Mouse (Mus musculus) fat pad, adult 2 months (tissue): ENCODE data around the gene Mcur1.

Experiments
- DNase-seq: peaks from one replicate; pipeline ENCODE4 v3.0.0-alpha.2; 2011; ENCODE audit warnings: low read depth, low spot score; ENCODE audit errors: extremely low read depth

Mcur1 gene

DNA sequence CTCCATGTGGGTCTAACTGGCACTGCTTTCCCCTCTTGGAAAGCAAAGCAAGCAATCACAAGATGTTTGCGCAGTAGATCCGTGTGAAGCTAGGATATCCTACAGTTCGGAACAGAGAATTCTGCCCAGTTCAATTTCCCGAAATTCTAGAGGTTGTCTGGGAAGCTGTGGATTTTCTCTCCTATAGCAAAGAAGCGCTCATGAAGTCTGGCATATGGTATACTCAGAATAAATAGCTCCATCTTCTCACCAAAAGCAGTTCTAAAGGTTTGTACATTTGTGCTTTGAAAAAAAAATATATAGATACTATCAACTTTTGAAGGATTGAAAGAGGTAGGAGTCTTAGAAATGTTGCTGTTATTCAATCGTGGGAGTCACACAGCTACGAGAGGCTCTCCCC is 64.3 kb downstream of the Mcur1 start:
- no peak for DNase-seq

GRCm38 (mm10) chr13:43493725-43494124 is 66.3 kb downstream of the Mcur1 start:
- no peak for DNase-seq

DNA sequence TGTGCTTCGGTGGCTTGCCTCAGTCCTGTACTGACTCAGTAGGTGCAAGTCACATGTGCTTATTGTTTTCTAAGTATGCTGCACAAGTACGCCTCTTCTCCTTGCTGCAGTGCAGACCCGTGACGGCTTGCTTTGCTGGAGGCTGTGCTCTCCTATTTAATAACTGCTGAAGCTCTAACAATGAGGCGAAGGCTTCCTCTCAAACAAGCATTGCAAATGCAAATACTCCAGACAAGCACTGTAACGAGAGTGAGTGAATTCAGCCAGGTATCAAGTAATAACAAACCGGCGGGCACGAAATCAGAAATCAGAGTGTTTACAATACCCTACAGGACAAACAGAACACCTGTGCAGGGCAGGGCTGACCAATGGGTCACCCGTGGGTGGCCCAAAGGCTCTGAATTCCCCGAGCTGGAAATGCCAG is 66.9 kb downstream of the Mcur1 start:
- DNase-seq: no peak
